Mouse (Mus musculus) lung, postnatal 36 days (tissue): ENCODE results near the gene Rassf6.

Source experiments
- DNase-seq: peaks from one replicate; pipeline ENCODE4 v3.0.0; 2022; ENCODE audit warnings: mixed read lengths

Gene Rassf6

DNA sequence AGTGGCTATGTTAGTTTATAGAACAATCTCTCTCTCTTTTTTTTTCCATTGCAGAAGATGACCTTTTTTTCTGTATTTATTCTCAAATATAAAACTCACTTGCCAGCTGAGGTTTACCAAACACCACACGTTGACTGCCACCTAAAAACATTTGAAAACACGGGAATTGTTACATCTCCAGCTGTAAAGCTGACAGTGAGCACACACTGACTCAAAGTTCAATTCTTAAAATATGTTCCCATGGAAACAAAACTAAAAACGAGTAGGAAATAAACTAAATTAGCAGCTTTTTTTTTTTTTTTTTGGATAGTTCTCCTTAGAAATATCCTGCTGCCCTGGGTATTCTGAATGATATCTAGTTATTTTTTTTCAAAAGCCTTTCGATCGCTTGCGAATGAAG lies 75.3 kb downstream of the Rassf6 start:
- no peak for DNase-seq

DNA sequence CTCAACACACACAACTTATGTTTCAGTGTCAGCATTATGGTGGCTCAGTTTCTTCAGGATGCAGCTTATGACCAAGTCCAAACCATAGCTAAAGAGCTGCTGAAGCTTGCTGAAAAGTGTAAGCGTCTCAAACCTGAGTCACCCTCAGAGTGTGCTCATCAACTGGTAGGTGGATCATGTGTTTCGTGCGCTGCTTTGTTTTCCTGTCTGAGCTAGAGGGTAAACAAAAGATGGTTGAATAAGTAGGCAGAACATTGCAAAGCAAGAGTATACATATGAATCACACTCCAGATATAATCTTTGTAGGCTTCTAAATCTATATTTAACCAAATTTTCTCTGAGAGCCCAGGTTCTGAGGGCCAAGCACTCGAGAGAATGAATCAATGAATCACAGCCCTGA lies 76.3 kb downstream of the Rassf6 start:
- no peak for DNase-seq

DNA sequence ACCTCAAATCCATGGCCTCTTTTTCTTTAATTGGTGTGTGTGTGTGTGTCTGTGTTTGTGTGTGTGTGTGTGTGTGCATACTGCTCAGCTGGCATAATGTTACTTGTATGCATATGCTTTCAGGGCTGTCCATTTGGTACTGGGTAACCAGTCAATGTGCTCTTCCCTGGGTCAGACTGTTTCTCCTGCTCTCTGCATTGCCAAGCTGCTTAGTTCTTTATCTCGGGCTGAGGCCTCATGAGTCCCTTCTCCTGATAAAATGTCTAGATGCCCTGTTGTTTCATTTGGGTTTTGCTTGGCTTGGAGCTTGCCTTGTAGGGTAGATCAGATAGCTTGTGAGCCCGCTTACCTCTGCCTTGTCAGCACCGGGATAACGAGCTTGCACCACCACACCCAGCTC lies 77.6 kb downstream of the Rassf6 start:
- DNase-seq, result no peak

DNA sequence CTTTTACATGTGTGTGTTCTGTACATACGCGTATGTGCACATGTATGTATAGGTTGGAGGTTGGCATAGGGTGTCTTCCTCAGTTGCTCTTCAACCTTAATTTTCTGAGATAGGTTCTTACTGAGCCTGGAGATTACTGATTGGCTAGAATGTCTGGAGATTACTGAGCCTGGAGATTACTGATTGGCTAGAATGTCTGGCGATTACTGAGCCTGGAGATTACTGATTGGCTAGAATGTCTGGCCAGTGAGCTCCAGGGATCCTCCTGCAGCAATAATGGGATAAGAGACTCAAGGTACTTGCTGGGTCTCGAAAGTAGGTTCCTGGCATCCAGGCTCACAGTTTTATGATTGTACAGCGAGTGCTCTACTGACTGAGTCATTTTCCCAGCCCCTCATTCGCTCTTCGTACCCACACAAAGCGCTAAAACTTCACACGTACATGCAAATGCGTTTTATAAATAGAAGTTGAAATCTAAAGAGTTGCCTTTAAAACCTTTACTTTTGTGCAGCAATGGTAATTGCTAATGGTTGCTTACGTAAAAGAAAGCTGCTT lies 78.7 kb downstream of the Rassf6 start:
- DNase-seq, result no peak

DNA sequence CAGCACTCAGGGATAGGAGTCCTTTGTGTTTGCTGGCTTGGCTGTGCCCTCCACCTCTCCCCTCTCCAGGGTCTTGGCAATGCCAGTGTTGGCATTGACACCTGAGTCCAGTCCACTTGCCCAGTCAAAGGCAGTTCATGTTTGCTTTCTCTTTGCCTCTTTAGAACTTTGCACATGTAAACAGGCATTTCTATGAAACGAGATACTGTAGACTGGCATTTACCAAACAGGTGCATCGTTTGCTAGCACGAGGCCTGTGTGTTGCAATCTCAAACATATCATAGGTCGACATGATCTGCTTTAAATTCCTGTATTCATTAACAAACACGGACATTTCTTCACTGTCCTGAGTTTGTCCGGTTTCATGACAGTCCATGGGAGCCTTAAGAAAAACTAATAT lies 79.7 kb downstream of the Rassf6 start, which contains the start of gene 5830473C10Rik:
Gene 5830473C10Rik (plus strand): TSS at position 365 of the 400 bp plus-strand sequence.
- no peak for DNase-seq

DNA sequence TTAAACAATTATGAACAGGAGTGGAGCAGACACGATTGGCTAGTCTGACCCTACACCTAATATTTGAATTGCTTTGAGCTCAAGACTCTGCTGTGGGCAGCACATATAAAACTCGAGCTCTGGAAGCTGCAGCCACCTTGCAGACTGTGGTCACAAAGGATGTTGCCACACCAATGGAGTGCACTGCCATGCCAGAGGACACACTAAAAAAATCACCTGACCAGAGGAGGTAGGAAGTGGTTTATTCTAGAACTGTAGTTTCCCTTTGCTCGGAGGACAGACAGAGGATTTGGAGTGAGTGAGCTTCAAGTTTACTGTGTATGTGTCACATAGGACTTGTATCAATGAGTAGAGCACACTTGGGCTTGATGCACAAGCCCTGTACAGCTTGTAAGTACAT lies 84.4 kb downstream of the Rassf6 start:
- DNase-seq, result no peak
